Mouse (Mus musculus): ENCODE data around the gene Cfap65.

GRCm38 (mm10) chr1:74950066-74950465 lies 14.7 kb upstream of the Cfap65 start:
- TF ChIP-seq CTCF (IDR thresholded peaks at IDR 0.05; ENCODE audit: low read depth) (no peak), EP300 (IDR thresholded peaks at IDR 0.05; ENCODE audit: low read depth) (no peak)

Data from heart, postnatal 0 days (tissue).